Mouse (Mus musculus) megakaryocyte, embryonic 14.5 days (primary cell): ENCODE measurements around the gene Snx5. TPM values are rescaled to one million over a fixed set of nuclear protein-coding genes. Genes with fewer than 3 reads are reported as not detected.

ENCODE experiments used
- H3K27me3 ChIP-seq: replicated peaks from 2 replicates; pipeline ENCODE3; 2012; ENCODE audit warnings: inconsistent platforms
- H3K36me3 ChIP-seq: replicated peaks from 2 replicates; pipeline ENCODE3; 2012; ENCODE audit warnings: low read length, inconsistent platforms, mixed read lengths
- H3K4me1 ChIP-seq: 2 replicates; pipeline ENCODE4 v1.6.1; 2012; ENCODE audit warnings: inconsistent platforms
- H3K4me3 ChIP-seq: replicated peaks from 2 replicates; pipeline ENCODE3; 2012; ENCODE audit warnings: moderate library complexity, mild to moderate bottlenecking, inconsistent platforms
- H3K9me3 ChIP-seq: 2 replicates; pipeline ENCODE4 v1.6.1; 2012; ENCODE audit warnings: inconsistent platforms
- FLI1 ChIP-seq: IDR thresholded peaks from 2 replicates; pipeline ENCODE4 v1.6.1; 2012; ENCODE audit warnings: low read length, inconsistent platforms, mixed read lengths
- GATA1 ChIP-seq: IDR thresholded peaks from 3 replicates; pipeline ENCODE4 v1.6.1; 2012; ENCODE audit warnings: mixed read lengths, low read length, inconsistent platforms, borderline replicate concordance
- polyA plus RNA-seq: library from polyadenylated mRNA; stranded (reverse); fragments of >175 nt; gene quantifications from 2 replicates; pipeline ENCODE4 v1.2.3, GENCODE M21; 2012; ENCODE audit warnings: low replicate concordance; ENCODE audit not compliant: insufficient read depth

Snx5 gene
- polyA plus RNA-seq, 1 experiment = 34.2 TPM

- no peak overlapping the region for H3K4me3 ChIP-seq
- no peak for TF ChIP-seq GATA1
- TF ChIP-seq FLI1 = no peak
- no peaks in the 10 kb centered on the region for H3K27me3 ChIP-seq
- H3K36me3 ChIP-seq = no peaks in the 10 kb centered on the region
- H3K4me1 ChIP-seq = peaks cover 62% of the 10 kb centered on the region
- H3K9me3 ChIP-seq = no peaks in the 10 kb centered on the region
Measured at GRCm38 (mm10) chr2:144213803-144214202, 56.9 kb downstream of the Snx5 start.

DNA sequence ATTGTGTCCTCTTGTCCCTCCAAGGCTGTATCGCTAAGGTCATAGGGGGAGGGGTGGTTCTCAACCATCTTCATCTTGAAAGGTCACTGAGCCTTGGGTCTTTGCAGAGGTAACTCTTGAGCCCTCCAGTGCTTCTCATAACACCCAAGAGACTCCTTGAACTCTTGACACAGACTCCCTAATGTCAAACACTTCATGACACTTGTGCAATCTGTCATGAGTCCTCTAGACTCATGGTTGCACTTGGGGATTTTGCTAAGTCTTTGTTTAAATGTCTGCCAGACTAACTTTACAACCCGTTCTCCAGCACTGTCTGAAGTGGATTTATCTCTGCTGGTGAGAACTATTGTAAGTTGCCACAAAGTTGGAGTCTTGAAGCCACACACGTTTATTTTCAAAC lies 61.3 kb downstream of the Snx5 start:
- Histone ChIP-seq H3K9me3 (no peaks in the 10 kb centered on the region), H3K4me3 (no peak overlapping the region), H3K4me1 (peaks cover 67% of the 10 kb centered on the region), H3K27me3 (peaks cover 8% of the 10 kb centered on the region), H3K36me3 (no peaks in the 10 kb centered on the region)
- TF ChIP-seq FLI1 = no peak
- no peak for TF ChIP-seq GATA1

DNA sequence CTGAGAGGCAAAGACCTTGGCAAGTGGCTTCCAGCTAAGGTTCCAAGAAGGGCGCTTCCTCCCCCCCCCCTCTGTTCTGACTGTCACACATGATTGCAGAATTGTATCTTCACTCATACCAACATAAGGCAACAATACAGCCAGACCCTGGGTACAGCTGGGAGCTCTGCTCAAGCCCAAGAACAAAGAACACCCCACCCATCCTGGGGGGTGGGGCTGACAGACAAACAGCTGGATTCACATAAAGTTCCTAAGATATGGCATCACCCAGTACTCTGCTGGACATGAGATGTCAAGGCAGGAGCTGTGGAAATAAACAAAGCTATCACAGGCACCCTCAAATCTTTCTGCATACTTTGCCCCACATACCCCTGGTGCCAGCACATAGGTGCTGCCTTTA lies 63.3 kb downstream of the Snx5 start:
- peaks cover 73% of the 10 kb centered on the region for H3K4me1 ChIP-seq
- H3K27me3 ChIP-seq = peaks cover 8% of the 10 kb centered on the region
- H3K9me3 ChIP-seq = no peaks in the 10 kb centered on the region
- no peaks in the 10 kb centered on the region for H3K36me3 ChIP-seq
- no peak overlapping the region for H3K4me3 ChIP-seq
- TF ChIP-seq GATA1 = no peak
- TF ChIP-seq FLI1 = no peak

DNA sequence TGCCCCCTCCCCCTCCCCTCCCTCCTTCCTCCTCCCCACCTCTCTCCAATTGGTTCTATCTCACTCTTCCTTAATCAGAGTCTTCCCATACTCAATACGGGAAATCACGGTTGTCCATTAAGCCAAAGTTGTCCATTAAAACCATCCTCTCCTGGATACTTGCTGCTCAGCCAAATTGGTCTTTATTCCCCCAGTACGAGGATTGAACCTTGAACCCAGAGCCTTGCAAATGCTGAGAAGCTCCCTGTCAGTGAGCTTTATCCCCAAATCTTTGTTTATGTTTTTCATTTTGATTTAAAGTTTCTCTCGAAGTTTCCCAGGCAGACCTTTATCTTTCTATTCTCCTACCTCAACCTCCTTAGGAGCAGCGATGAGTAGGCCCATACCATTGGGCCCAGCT lies 67.7 kb downstream of the Snx5 start:
- peaks cover 6% of the 10 kb centered on the region for H3K27me3 ChIP-seq
- H3K9me3 ChIP-seq = 0 out of 2 replicates have a peak, but pooled peaks cover 3% of the 10 kb centered on the region
- no peak for TF ChIP-seq GATA1
- H3K36me3 ChIP-seq = peaks cover 4% of the 10 kb centered on the region
- no peak overlapping the region for H3K4me3 ChIP-seq
- peaks cover 75% of the 10 kb centered on the region for H3K4me1 ChIP-seq

DNA sequence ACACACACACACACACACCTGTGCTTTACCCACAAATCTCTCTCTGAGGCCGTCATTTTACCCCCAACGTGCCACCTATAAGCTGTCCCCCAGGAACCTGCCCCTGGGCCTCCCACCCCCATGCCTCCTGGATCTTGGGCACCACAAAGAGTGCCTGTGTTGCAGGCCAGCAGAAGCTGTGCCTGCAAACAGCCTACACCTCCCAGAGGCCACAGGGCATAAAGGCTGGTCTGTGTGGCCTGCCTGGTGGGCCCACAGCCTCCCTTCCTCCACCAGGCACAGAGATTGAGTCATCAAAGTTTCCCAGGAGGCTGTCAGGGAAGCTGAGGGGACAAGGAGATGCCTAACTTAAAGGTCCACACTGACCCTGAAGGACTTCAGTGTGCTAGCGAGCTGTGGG lies 68.1 kb downstream of the Snx5 start:
- H3K4me3 ChIP-seq = no peak overlapping the region
- H3K9me3 ChIP-seq = 0 out of 2 replicates have a peak, but pooled peaks cover 3% of the 10 kb centered on the region
- peaks cover 77% of the 10 kb centered on the region for H3K4me1 ChIP-seq
- peaks cover 3% of the 10 kb centered on the region for H3K27me3 ChIP-seq
- TF ChIP-seq FLI1 = no peak
- TF ChIP-seq GATA1 = no peak
- H3K36me3 ChIP-seq = peaks cover 4% of the 10 kb centered on the region

DNA sequence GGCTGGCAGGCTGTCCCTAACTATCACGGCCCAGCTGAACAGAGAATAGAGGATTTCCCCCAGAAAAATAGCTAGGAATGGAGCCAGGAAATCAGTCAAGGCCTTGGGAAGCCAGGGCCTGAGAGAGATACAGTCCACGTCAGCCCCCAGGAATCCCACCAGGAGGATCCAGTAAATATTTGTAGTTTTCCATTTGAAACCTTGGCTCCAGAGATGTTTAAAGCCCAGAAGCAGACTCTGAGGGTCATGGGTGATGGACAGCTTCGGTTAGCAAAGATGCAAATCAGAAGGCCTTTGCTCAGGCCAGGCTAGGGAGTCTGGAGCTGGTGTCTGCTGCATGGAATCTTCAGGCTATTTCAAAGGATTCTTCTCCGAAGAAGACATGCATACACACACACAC lies 68.6 kb downstream of the Snx5 start:
- H3K27me3 ChIP-seq = peaks cover 3% of the 10 kb centered on the region
- no peak for TF ChIP-seq FLI1
- TF ChIP-seq GATA1 = no peak
- peaks cover 4% of the 10 kb centered on the region for H3K36me3 ChIP-seq
- 0 out of 2 replicates have a peak, but pooled peaks cover 3% of the 10 kb centered on the region for H3K9me3 ChIP-seq
- no peak overlapping the region for H3K4me3 ChIP-seq
- H3K4me1 ChIP-seq = peaks cover 77% of the 10 kb centered on the region

Other genes with a start within 250 kb of the Snx5 start
- gene Banf2, start 237.8 kb downstream of the Snx5 start, polyA plus RNA-seq = not detected in 2 replicates
- gene Mgme1, start 243 bp downstream of the Snx5 start, polyA plus RNA-seq = 1.2 TPM in 1 of 2 replicates, not detected in the other
- not detected in 2 replicates for gene Ovol2, start 61.2 kb upstream of the Snx5 start, polyA plus RNA-seq
- 2.8 and 5.0 TPM in 2 replicates for gene Kat14, start 98.1 kb upstream of the Snx5 start, polyA plus RNA-seq
- gene Pet117, start 98.1 kb upstream of the Snx5 start, polyA plus RNA-seq = not detected in 2 replicates